Mouse (Mus musculus): ENCODE measurements around the gene Doc2a. TPM values are rescaled to one million over a fixed set of nuclear protein-coding genes. Genes with fewer than 3 reads are reported as not detected.

Gene Doc2a
- 0.22 and 0.74 TPM in 2 replicates for polyA plus RNA-seq (2012; rRNA removed)

GRCm38 (mm10) chr7:126847116-126847420 lies at the start of gene Doc2a:
TSS of gene Doc2a (plus strand) at chr7:126847416.
- TF ChIP-seq CTCF (IDR thresholded peaks at IDR 0.05; ENCODE audit: insufficient read depth, low read length) = no peak
- TF ChIP-seq POLR2A (IDR thresholded peaks at IDR 0.05; ENCODE audit: borderline replicate concordance, extremely low read depth, low read depth, low read length) = no peak
- Histone ChIP-seq H3K4me1 (ENCODE audit: control insufficient read depth, insufficient read depth, low read length) (peaks cover 6% of the 10 kb centered on the region; the same call in 1 of the 2 replicates), H3K4me3 (replicated peaks; ENCODE audit: extremely low read depth, low read depth, low read length) (peak within 1 kb of the TSS; percentile 51)
- 49% methylated on average over 4 of the region's 4 CpGs for WGBS
- no peak for DNase-seq

GRCm38 (mm10) chr7:126798127-126799049 lies 48.8 kb upstream of the Doc2a start:
- WGBS = under 1% methylated on average over 40 of the region's 40 CpGs
- DNase-seq = no peak
- Histone ChIP-seq H3K4me1 (ENCODE audit: control insufficient read depth, insufficient read depth, low read length) (peaks cover 10% of the 10 kb centered on the region), H3K4me3 (replicated peaks; ENCODE audit: extremely low read depth, low read depth, low read length) (peak overlapping the region; percentile 100)
- no peak for TF ChIP-seq POLR2A (IDR thresholded peaks at IDR 0.05; ENCODE audit: borderline replicate concordance, extremely low read depth, low read depth, low read length)
- TF ChIP-seq CTCF (IDR thresholded peaks at IDR 0.05; ENCODE audit: insufficient read depth, low read length) = no peak

GRCm38 (mm10) chr7:126799050-126799467 lies 48.2 kb upstream of the Doc2a start:
- DNase-seq = peak; percentile 93
- Histone ChIP-seq H3K4me3 (replicated peaks; ENCODE audit: extremely low read depth, low read depth, low read length) (peak overlapping the region; percentile 100), H3K4me1 (ENCODE audit: control insufficient read depth, insufficient read depth, low read length) (peaks cover 10% of the 10 kb centered on the region)
- TF ChIP-seq POLR2A (IDR thresholded peaks at IDR 0.05; ENCODE audit: borderline replicate concordance, extremely low read depth, low read depth, low read length) (peak; percentile 99), CTCF (IDR thresholded peaks at IDR 0.05; ENCODE audit: insufficient read depth, low read length) (no peak)
- under 1% methylated on average over 30 of the region's 36 CpGs for WGBS

- TF ChIP-seq POLR2A (IDR thresholded peaks at IDR 0.05; ENCODE audit: borderline replicate concordance, extremely low read depth, low read depth, low read length) (peak; percentile 98), CTCF (IDR thresholded peaks at IDR 0.05; ENCODE audit: insufficient read depth, low read length) (peak; percentile 47)
- peaks cover 10% of the 10 kb centered on the region for H3K4me1 ChIP-seq (ENCODE audit: control insufficient read depth, insufficient read depth, low read length)
- peak; percentile 86 for DNase-seq
- peak overlapping the region; percentile 65 for H3K4me3 ChIP-seq (replicated peaks; ENCODE audit: extremely low read depth, low read depth, low read length)
- 2% methylated on average over 38 of the region's 38 CpGs for WGBS
Measured at GRCm38 (mm10) chr7:126799468-126800268, 47.5 kb upstream of the Doc2a start.

GRCm38 (mm10) chr7:126800269-126801056 lies 46.8 kb upstream of the Doc2a start:
- WGBS = 71% methylated on average over 5 of the region's 5 CpGs
- no peak for DNase-seq
- peaks cover 10% of the 10 kb centered on the region for H3K4me1 ChIP-seq (ENCODE audit: control insufficient read depth, insufficient read depth, low read length)
- peak overlapping the region; percentile 65 for H3K4me3 ChIP-seq (replicated peaks; ENCODE audit: extremely low read depth, low read depth, low read length)
- TF ChIP-seq POLR2A (IDR thresholded peaks at IDR 0.05; ENCODE audit: borderline replicate concordance, extremely low read depth, low read depth, low read length) (no peak), CTCF (IDR thresholded peaks at IDR 0.05; ENCODE audit: insufficient read depth, low read length) (no peak)

- 91% methylated on average over 16 of the region's 16 CpGs for WGBS
- no peak for DNase-seq
- TF ChIP-seq POLR2A (IDR thresholded peaks at IDR 0.05; ENCODE audit: borderline replicate concordance, extremely low read depth, low read depth, low read length) = no peak
- TF ChIP-seq CTCF (IDR thresholded peaks at IDR 0.05; ENCODE audit: insufficient read depth, low read length) = no peak
- H3K4me3 ChIP-seq (replicated peaks; ENCODE audit: extremely low read depth, low read depth, low read length) = no peak overlapping the region
- H3K4me1 ChIP-seq (ENCODE audit: control insufficient read depth, insufficient read depth, low read length) = peaks cover 10% of the 10 kb centered on the region
Measured at GRCm38 (mm10) chr7:126801057-126801422, 46.2 kb upstream of the Doc2a start.

- H3K4me1 ChIP-seq (ENCODE audit: control insufficient read depth, insufficient read depth, low read length) = peaks cover 8% of the 10 kb centered on the region
- TF ChIP-seq POLR2A (IDR thresholded peaks at IDR 0.05; ENCODE audit: borderline replicate concordance, extremely low read depth, low read depth, low read length) = no peak
- TF ChIP-seq CTCF (IDR thresholded peaks at IDR 0.05; ENCODE audit: insufficient read depth, low read length) = no peak
- DNase-seq = no peak
- WGBS = 79% methylated on average over 11 of the region's 11 CpGs
- H3K4me3 ChIP-seq (replicated peaks; ENCODE audit: extremely low read depth, low read depth, low read length) = no peak overlapping the region
Measured at GRCm38 (mm10) chr7:126802134-126802889, 44.9 kb upstream of the Doc2a start.

- H3K4me1 ChIP-seq (ENCODE audit: control insufficient read depth, insufficient read depth, low read length) = 0 out of 2 replicates have a peak, but pooled peaks cover 3% of the 10 kb centered on the region
- H3K4me3 ChIP-seq (replicated peaks; ENCODE audit: extremely low read depth, low read depth, low read length) = no peak overlapping the region
- WGBS = 84% methylated on average over 6 of the region's 6 CpGs
- DNase-seq = no peak
- TF ChIP-seq CTCF (IDR thresholded peaks at IDR 0.05; ENCODE audit: insufficient read depth, low read length) (no peak), POLR2A (IDR thresholded peaks at IDR 0.05; ENCODE audit: borderline replicate concordance, extremely low read depth, low read depth, low read length) (no peak)
Measured at GRCm38 (mm10) chr7:126803181-126803580, 44.0 kb upstream of the Doc2a start.

Data from lung, adult 2 months (tissue).